Mouse (Mus musculus): ENCODE data around the gene Notch3.

DNA sequence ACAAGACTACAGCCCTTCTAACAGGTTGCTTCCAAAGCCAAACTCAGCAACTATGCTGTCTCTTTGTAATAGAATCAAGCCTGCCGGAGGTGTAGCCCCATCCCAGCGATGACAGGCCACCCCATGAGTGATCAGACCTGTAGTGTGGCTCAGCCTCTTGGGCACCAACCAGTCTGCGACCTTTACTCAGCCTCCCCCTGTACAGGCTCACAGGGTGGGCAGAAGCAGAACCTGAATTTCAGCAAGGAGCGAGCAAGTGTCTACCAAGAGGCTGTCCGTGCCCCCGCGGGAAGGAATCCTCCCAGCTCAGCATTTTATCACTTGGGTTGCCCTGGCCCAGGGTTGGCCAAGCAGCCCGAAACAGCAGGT lies 67.1 kb downstream of the Notch3 start:
- no peak for TF ChIP-seq GATA1 (IDR thresholded peaks at IDR 0.05; ENCODE audit: borderline replicate concordance, low read length)
- TF ChIP-seq FLI1 (IDR thresholded peaks at IDR 0.05; ENCODE audit: low read length): no peak

Measured in megakaryocyte, embryonic 14.5 days (primary cell).